Mouse (Mus musculus) kidney, adult 10 weeks (tissue): Measurements from ENCODE around the gene Ddx51. TPM values are rescaled to one million over a fixed set of nuclear protein-coding genes. Genes with fewer than 3 reads are reported as not detected.

Experiments used
- polyA plus RNA-seq: library from polyadenylated mRNA; stranded (reverse); fragments of 350-450 nt; fragmentation: Illumina TruSeq; extraction: RNeasy Lipid Tissue Mini Kit (QIAGEN cat#74804); gene quantifications from one replicate; pipeline ENCODE4 v1.2.3, GENCODE M21; 2014; ENCODE audit warnings: low read depth, low replicate concordance

Gene Ddx51
- polyA plus RNA-seq, result 3.6 TPM

DNA sequence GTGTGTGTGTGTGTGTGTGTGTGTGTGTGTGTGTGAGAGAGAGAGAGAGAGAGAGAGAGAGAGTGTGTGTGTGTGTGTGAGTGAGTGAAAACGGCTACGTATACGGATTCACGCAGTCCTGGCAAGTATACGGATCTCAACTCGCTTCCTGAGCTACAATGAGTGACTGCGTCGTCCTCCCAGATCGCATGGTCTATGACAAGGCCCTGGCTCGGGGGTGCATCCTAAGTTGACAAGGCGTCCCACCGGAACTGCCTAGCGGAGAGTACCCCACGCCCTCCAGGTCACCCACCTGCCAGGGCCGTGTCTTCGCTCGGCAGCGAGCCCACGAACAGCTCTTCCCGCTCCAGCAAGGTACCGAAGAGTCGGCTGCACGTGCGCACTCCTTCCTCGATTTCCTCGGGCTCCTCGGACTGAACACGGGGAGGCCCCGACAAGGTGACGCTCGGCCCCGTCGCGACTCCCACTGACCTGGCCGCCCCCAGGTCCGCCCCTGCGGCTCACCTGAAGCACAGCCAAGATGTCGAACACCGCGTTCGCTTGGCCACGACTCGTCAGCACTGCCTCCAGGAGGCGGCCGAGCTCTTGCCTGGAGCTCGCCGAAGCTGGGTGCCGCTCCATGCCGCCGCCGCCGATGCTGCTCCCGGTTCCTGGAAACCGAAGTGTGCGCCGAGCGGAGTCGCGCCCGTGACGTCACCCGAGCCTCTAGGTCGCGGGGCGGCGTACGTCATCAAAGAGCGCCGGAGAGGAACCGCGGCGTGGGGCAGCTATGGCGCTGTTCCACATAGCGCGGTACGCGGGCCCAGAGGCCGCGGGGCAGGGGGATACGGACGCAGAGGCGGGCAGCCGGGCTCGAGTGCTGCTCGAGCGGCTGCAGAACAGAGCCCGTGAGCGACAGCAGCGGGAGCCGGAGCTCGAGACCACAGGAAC lies at the start of gene Ddx51, which contains the start of gene Noc4l:
TSS of gene Ddx51 (plus strand) at position 733 of the 930 bp plus-strand sequence.
TSS of gene Noc4l (minus strand) at position 699 of the 930 bp plus-strand sequence.

Other genes with a start within 250 kb of the Ddx51 start
- 3.8 TPM for gene Fbrsl1, start 204.9 kb upstream of the Ddx51 start, polyA plus RNA-seq
- not detected for gene Galnt9, start 109.1 kb upstream of the Ddx51 start, polyA plus RNA-seq
- 1.7 TPM for gene Noc4l, start within 50 bp of the Ddx51 start, polyA plus RNA-seq
- 10.2 TPM for gene Ep400, start 117.3 kb downstream of the Ddx51 start, polyA plus RNA-seq
- not detected for gene Pus1, start 127.2 kb downstream of the Ddx51 start, polyA plus RNA-seq
- gene Ulk1, start 156.6 kb downstream of the Ddx51 start, polyA plus RNA-seq, result 8.3 TPM
- 65.1 TPM for gene Hscb, start 186.3 kb downstream of the Ddx51 start, polyA plus RNA-seq
- gene Chek2, start 186.5 kb downstream of the Ddx51 start, polyA plus RNA-seq, result 9.4 TPM
- 1.8 TPM for gene Ttc28, start 226.4 kb downstream of the Ddx51 start, polyA plus RNA-seq